Mouse (Mus musculus): Measurements from ENCODE around the gene Dytn.

DNA sequence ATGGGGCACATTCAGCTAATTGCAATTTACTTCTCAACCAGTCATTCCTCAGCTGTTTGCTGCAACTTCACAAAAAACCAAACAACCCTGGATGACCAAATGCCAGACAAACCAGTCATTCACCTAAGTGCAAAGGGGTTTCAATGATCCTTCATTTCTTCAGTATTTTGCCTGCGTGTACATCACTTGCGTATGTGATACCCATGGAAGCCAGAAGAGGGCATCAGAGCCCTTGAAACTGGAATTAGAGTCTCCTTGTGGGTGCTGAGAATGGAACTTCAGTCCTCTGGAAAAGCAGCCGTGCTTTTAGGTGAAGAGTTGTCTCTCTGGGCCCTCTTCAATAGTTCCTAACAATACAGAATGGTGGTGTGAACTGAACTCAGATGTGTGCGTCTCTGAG is 77.1 kb downstream of the Dytn start:
- no peak for TF ChIP-seq CTCF (conservative IDR thresholded peaks at IDR 0.05; ENCODE audit: insufficient read depth, insufficient read length, low read depth, low read length)
- TF ChIP-seq POLR2A (IDR thresholded peaks at IDR 0.05; ENCODE audit: low read depth, low read length), result no peak

Measured in kidney, adult 2 months (tissue).